In genomic region chr10:99047551-99047940, GRCm38 (mm10) we compare ENCODE assay signal across 24 mouse cellular contexts. TPM values are rescaled to one million over a fixed set of nuclear protein-coding genes. Genes with fewer than 3 reads are reported as not detected.
A peak's percentile ranks its signal among the peaks of the same experiment; 100 is the strongest.
DNase-seq lines count a peak whose midpoint lies in the region; ATAC-seq and TF ChIP-seq lines count a peak whose summit lies in the region.
"Had no signal": no experiment of that assay in that cellular context is flagged by ENCODE, and none has a peak within 500 bp of the region (broad histone marks: within the 10 kb centered on the region; RNA-seq: fewer than 3 reads in every experiment).

No protein-coding gene starts in this region.

- H3K4me1 ChIP-seq in kidney, postnatal 0 days (replicated peaks; ENCODE audit: insufficient read depth, low read length), result no peaks in the 10 kb centered on the region
- H3K4me1 ChIP-seq in embryonic facial prominence, embryonic 10.5 days, result no peaks in the 10 kb centered on the region
- H3K4me1 ChIP-seq: embryonic facial prominence, embryonic 12.5 days; embryonic facial prominence, embryonic 15.5 days; forebrain, embryonic 12.5 days; forebrain, embryonic 15.5 days; hindbrain, embryonic 12.5 days; hindbrain, embryonic 15.5 days had no signal

- no peak overlapping the region for H3K9ac ChIP-seq in kidney, postnatal 0 days (ENCODE audit: low read depth, low read length)
- H3K9ac ChIP-seq: embryonic facial prominence, embryonic 12.5 days; embryonic facial prominence, embryonic 15.5 days; forebrain, embryonic 12.5 days; forebrain, embryonic 15.5 days; hindbrain, embryonic 12.5 days; hindbrain, embryonic 15.5 days had no signal

- H3K9me3 ChIP-seq in kidney, postnatal 0 days (replicated peaks; ENCODE audit: low read length), result no peaks in the 10 kb centered on the region
- no peaks in the 10 kb centered on the region for H3K9me3 ChIP-seq in embryonic facial prominence, embryonic 10.5 days
- H3K9me3 ChIP-seq: embryonic facial prominence, embryonic 12.5 days; embryonic facial prominence, embryonic 15.5 days; forebrain, embryonic 12.5 days; forebrain, embryonic 15.5 days; G1E; hindbrain, embryonic 12.5 days; hindbrain, embryonic 15.5 days had no signal

- no peak overlapping the region for H3K4me2 ChIP-seq in kidney, postnatal 0 days (ENCODE audit: low read length)
- H3K4me2 ChIP-seq: embryonic facial prominence, embryonic 12.5 days; embryonic facial prominence, embryonic 15.5 days; forebrain, embryonic 12.5 days; forebrain, embryonic 15.5 days; heart, embryonic 11.5 days; hindbrain, embryonic 12.5 days; hindbrain, embryonic 15.5 days had no signal

- POLR2A ChIA-PET in Patski (lab: Charles Lee), result interaction anchor here (0.6 kb wide), 2 partner anchors 40 to 41 kb away, joined by 3 to 5 read pairs; no protein-coding TSS in a partner anchor

- no peak for ATAC-seq in kidney, postnatal 0 days (replicated peaks; ENCODE audit: low FRiP score, low read depth)
- ATAC-seq in Patski, result no peak
- ATAC-seq: activated CD4-positive, CD25-positive, alpha-beta regulatory T cell, adult 4 months; forebrain, embryonic 15.5 days; intestine, postnatal 0 days had no signal

- CTCF ChIA-PET in Patski (lab: Charles Lee), result no interaction called here

- no peaks in the 10 kb centered on the region for H3K27me3 ChIP-seq in kidney, postnatal 0 days (ENCODE audit: insufficient read depth, low read length)
- H3K27me3 ChIP-seq in Patski, result no peaks in the 10 kb centered on the region
- H3K27me3 ChIP-seq in embryonic facial prominence, embryonic 10.5 days (replicated peaks; ENCODE audit: low read depth, poor library complexity, severe bottlenecking), result no peaks in the 10 kb centered on the region
- H3K27me3 ChIP-seq: embryonic facial prominence, embryonic 12.5 days; embryonic facial prominence, embryonic 15.5 days; forebrain, embryonic 12.5 days; forebrain, embryonic 15.5 days; hindbrain, embryonic 12.5 days; hindbrain, embryonic 15.5 days had no signal

- TF ChIP-seq CTCF in kidney, postnatal 0 days (IDR thresholded peaks at IDR 0.05; ENCODE audit: low read depth), result no peak
- no peak for TF ChIP-seq CTCF in Patski (IDR thresholded peaks at IDR 0.05)

- WGBS in kidney, postnatal 0 days, result 54% methylated on average over 4 of the region's 4 CpGs
- WGBS in embryonic facial prominence, embryonic 10.5 days, result 86% methylated on average over 4 of the region's 4 CpGs

- DNase-seq in kidney, postnatal 0 days (ENCODE audit: low spot score), result peak; percentile 15
- no peak for DNase-seq in kidney, postnatal 10 days
- DNase-seq in 3T3-L1 (ENCODE audit: low read depth, low spot score), result peak; percentile 72
- DNase-seq in Patski (ENCODE audit: low read depth, low spot score), result peak; percentile 12
- DNase-seq in embryonic facial prominence, embryonic 10.5 days (ENCODE audit: low spot score), result no peak
- DNase-seq in embryo, embryonic 11 days, result no peak
- DNase-seq: adrenal gland, adult 8-10 months; adrenal gland, postnatal 25 days; cerebellum, adult 11-12 months; cerebellum, adult 8-10 months; cerebellum, postnatal 10 days; cerebellum, postnatal 36 days; gastrocnemius, postnatal 25 days had no signal

- no peak overlapping the region for H3K27ac ChIP-seq in kidney, postnatal 0 days
- H3K27ac ChIP-seq in embryonic facial prominence, embryonic 10.5 days (replicated peaks), result no peak overlapping the region
- H3K27ac ChIP-seq: embryonic facial prominence, embryonic 12.5 days; embryonic facial prominence, embryonic 15.5 days; forebrain, embryonic 12.5 days; forebrain, embryonic 15.5 days; hindbrain, embryonic 12.5 days; hindbrain, embryonic 15.5 days had no signal

- in situ Hi-C loops in Patski (cut with MboI; ENCODE audit: low pct_unique_long_range_greater_than_20kb), result no loop called here

- no peaks in the 10 kb centered on the region for H3K36me3 ChIP-seq in kidney, postnatal 0 days (ENCODE audit: insufficient read depth, low read length)
- H3K36me3 ChIP-seq in embryonic facial prominence, embryonic 10.5 days (replicated peaks), result no peaks in the 10 kb centered on the region
- H3K36me3 ChIP-seq: embryonic facial prominence, embryonic 12.5 days; embryonic facial prominence, embryonic 15.5 days; forebrain, embryonic 12.5 days; forebrain, embryonic 15.5 days; G1E; hindbrain, embryonic 12.5 days; hindbrain, embryonic 15.5 days had no signal

- no peak overlapping the region for H3K4me3 ChIP-seq in kidney, postnatal 0 days (replicated peaks; ENCODE audit: low read depth, low read length)
- H3K4me3 ChIP-seq in embryonic facial prominence, embryonic 10.5 days, result no peak overlapping the region
- H3K4me3 ChIP-seq: embryonic facial prominence, embryonic 12.5 days; embryonic facial prominence, embryonic 15.5 days; erythroblast, embryonic 14.5 days; forebrain, embryonic 12.5 days; forebrain, embryonic 15.5 days; hindbrain, embryonic 12.5 days; hindbrain, embryonic 15.5 days had no signal

RNA-seq across cellular contexts. Expression of gene Poc1b, which starts 59.3 kb away (rescaled TPM):
- polyA plus RNA-seq in kidney, postnatal 0 days (2015; fragmentation: Nextera tagmentation; extraction: Ambion mirVana), result 14.0 and 15.8 TPM in 2 replicates
- 10.5 TPM for polyA plus RNA-seq in Patski (2021)
- 32.6 and 33.3 TPM in 2 replicates for polyA plus RNA-seq in embryonic facial prominence, embryonic 10.5 days (2016; fragmentation: Nextera tagmentation; extraction: Ambion mirVana)

Comparison
In these comparisons a context has a peak if more than half of its experiments do, and no peak if none do; other contexts are left out.
1. DNase-seq: peak in kidney, postnatal 0 days (single experiment), 3T3-L1 (single experiment) and Patski (single experiment); none in kidney, postnatal 10 days (single experiment), embryonic facial prominence, embryonic 10.5 days (single experiment) and embryo, embryonic 11 days (single experiment).